Mouse (Mus musculus) A20 (cell line): ENCODE data around the gene Lmbr1l.
A peak's percentile ranks its signal among the peaks of the same experiment; 100 is the strongest.
"Not testable (repeated sequence)": the region's sequence is repeated elsewhere in the genome, so short reads cannot be mapped to it uniquely, and the experiment has no call there.

Experiments used
- DNase-seq: peaks from one replicate; pipeline ENCODE4 v3.0.0-alpha.2; 2011; ENCODE audit warnings: low read depth, low spot score

Gene Lmbr1l

DNA sequence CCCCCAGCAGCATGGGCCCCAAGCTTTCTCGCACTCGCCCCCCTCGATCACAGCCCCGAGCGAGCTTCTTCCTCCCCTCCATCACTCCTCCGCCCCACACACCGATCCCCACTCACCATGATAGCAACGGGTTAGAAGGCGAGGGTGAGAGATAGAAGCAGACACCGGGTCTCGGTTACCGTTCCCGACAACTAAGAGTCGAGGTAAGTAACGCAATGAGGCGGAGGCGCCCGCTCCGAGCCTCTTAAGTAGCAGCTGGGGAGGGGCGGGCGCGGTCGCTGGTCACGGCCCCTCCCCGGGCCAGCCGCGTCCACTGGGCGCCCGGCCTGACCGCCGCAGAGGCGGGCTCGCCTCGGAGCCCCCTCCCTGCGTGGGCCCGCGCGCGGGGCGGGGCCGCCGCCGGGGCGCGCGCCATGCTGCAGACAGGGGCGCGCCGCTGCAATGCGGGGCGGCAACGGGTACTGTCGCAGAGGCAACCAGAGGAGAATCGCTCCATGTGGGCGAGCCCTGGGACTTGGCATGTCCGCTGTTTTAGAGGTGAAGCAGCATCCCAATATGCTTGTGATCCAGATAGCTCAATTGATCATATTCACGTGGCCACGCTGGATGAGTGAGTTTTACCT, 16.3 kb upstream of the Lmbr1l start, which contains the start of gene Tuba1b:
Tuba1b (minus strand) TSS at position 349 of the 623 bp plus-strand sequence.
- peak; percentile 92 for DNase-seq

DNA sequence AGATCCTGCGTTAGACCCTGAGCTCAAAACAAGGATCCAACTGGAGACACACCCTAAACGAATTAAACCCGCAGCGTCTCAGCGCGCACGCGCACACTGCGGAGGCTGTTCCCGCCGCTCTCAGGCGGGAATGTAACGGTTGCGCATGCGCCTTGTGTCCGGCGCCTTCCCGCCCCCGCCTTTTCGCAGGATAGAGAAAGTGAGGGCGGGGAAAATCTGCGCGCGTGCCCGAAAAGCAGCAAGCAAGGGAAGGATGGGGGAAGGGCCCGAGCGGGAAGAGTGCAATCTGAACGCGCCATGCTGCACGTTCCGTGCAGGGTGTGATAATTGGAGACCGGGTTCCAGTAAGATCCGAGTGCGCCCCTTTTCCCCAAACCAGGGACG, 15.8 kb upstream of the Lmbr1l start:
- peak; percentile 93 for DNase-seq

DNA sequence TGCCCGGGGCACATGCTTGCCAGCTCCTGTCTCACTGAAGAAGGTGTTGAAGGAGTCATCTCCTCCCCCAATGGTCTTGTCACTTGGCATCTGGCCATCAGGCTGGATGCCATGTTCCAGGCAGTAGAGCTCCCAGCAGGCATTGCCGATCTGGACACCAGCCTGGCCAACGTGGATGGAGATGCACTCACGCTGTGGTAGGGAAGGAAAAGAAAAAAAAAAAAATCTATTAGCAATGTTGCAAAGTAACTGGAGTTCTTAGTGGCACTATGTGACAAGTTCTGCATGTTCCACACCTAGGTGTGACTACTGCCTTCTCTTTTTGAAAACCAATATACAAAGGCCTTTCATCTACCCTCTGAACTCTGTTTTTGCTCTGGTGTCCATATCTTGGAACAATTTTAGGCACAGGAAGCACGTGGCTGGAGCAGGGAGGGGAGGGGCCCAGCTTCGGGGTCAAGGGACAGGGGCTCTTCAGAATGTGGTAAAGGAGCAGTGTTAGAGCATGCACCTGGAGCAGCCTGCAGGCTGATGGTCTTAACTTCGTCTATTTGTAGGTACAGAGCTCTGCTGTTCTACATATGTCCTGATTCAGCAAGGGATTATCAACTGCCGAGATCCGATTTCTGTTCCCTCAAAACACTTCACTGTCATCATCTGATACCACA, 15.1 kb upstream of the Lmbr1l start:
- DNase-seq = not testable (repeated sequence)

DNA sequence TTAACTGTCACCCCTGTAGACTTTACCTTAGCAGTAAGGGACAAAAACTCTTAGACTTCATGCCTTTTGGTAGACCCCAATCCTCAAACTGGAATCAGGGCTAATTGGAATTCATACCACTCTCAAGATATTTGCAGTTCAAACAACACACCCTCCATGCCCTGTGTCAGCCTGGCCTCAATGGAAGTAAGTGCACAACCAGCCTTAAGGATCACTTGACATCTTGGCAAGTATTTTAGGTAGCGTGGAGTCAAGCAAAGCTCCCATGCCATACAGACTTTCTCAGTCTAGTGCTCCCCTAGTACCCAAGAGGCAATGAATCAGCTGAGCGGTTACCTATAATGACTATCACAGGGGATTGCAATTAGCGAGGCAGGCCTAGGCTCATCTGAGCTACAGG, 13.0 kb upstream of the Lmbr1l start:
- DNase-seq = no peak

DNA sequence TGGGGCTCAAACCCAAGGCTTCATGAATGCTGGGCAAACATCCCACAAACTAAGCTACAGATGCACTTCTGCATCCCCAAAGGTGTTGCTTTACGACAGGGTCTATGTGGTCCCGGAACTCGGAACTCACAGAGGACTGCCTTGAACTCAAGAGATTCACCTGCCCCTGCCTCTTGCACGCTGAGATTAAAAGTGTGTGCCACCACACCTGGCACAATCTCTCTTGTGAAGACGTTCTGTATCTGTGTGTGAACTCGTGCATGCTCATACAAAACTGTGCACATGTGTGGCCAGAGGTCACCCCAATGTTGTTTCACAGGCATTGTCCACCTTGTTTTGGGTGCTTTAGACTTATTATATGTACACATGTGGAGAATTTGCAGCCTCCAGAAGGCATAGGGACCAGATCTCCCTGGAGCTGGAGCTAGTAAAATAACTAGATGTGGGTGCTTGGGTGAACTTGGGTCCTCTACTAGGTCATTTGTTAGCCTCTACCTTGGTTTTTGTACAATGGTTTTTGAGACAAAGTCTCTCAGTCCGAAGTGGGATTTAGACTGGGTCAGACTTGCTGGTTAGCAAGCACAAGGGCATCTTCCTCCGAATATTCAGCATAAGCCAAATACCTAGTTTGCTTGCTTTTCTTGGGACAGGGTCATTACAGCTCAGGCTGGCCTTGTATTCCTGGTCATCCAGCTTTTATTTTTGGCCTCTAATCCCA, 12.1 kb upstream of the Lmbr1l start:
- peak; percentile 52 for DNase-seq

DNA sequence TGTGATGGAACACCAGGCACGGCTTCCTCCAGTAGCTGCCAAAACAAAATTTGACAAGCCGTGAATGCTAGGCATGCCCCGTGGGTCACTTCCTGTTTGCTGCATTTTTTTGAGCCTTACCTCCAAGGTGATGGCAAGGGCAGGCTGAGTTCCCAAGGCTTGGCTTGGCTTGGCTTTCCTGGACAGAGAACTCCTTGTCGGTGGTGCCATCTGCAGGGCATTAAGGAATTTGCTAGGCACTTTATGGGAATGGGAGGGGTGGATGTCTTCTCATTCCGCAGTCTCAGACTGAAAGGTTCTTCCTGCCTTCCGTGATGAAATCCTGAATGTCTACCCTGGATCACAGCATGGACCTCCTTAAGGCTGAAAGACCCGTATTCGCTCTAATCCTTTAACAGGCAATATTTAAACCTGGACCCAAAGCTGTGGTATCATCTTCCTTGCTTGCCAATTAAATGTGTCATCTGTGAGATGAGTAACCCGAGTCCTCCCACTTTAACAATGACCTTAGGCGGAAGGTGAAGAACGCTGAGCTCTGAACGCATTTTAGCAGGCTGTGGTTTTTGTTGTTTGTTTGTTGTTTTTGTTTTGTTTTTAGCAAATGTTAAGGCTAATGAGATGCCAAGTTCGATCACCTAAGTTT, 10.7 kb upstream of the Lmbr1l start:
- no peak for DNase-seq

DNA sequence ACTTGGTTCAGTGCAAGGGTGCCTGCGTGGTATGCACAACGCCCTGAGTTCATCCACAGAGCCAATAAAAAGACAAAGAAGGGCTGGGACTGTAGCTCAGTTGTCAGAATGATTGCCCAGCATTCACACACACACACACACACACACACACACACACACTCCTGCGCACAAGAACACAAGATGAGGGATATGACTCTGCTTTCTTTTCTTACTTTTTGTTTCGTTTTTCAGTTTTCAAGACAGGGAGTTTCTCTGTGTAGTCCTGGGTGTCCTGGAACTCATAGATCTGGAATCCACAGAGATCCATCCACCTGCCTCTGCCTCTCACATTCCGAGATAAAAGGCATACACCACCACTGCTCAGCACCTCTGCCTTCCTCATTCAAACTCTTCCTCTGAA, 9.5 kb upstream of the Lmbr1l start:
- DNase-seq = no peak

DNA sequence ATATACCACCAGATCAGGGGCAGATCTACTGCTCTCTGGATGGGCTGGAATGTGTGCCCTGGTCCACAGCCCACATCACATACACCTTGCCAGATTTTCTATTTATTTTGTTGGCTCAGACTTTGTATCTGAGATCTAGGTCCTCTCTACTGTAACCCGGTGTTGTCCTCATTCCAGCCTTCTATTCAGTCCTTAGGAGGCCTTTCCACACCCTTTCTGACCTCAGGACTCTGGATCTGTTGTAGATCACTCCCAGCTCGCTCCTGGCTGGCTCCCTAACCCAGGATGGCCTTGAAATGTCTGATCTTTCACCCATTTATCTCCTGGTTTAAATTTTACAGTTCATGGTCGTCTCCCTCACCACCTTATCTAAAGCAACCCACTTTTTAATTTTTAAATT, 6.7 kb upstream of the Lmbr1l start:
- DNase-seq = no peak

DNA sequence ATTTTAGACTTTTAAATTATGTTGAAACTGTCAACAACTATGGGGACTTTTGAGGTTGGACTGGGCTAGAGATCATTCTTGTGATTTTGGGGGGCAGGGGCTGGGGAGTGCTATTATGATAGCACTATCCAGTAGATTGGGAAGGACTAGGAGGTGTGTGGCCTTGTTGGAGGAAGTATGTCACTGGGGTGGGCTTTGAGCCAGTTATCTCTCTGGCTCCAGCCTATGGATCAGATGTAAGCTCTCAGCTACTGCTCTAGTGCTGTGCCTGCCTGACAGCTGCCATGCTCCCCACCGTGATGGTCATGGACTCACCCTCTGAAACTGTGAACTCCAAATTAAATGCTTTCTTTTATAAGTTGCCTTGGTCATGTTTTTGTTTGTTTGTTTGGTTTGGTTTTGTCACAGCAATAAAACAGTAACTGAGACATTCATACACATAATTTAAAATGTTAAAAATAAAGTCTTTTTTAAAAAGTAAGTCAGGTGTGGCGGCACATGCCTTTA, 5.1 kb upstream of the Lmbr1l start:
- DNase-seq = no peak

DNA sequence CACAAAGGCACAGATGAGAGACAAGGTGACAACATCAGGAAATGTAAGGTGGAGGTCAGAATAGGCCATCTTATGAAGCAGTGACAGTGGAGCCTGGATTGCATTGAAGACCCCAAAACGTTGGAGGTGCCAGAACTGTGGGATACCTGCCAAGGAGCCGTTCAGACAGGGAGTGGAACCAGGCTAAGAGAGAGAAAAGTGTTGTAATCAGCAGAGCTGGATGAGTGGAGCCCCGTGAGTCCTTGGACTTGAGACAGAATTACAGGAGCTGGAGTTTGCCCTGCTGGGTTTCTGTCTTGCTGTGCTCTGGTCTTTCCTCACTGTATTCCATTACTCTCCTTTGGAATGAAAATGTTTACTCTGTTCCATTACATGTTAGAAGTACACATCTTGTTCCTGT, 4.5 kb upstream of the Lmbr1l start:
- DNase-seq = no peak

DNA sequence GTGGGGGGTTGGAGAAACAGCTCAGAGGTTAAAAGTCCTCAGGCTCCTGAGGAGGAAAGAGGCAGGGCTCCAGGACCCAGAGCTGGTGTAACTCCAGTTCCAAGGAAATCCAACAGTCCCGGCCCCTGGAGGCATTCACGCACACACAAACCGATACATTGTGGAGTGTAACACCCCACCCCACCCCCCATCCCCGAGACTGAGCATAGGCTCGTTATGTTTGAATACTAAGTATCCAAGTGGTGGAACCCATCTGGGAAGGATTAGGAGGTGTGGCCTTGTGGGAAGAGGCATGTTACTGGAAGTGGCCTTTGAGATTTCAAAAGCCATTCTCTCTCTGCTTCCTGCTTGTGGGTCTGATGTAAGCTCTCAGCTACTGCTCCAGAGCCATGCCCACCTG, 3.5 kb upstream of the Lmbr1l start:
- no peak for DNase-seq

DNA sequence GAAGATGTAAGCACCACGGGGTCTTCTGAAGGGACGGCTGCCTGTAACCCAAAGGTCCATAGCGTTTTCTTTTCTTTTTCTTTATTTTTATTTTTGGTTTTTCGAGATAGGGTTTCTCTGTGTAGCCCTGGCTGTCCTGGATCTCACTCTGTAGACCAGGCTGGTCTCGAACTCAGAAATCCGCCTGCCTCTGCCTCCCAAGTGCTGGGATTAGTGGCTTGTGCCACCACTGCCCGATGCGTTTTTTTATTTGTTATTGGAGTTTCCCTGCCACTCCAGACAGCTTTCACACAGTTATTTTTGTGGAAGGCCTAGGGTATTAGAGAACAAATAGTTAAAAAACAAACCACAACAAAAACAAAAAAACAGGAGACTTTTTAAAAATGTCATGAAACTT, 466 bp upstream of the Lmbr1l start:
- DNase-seq = not testable (repeated sequence)

DNA sequence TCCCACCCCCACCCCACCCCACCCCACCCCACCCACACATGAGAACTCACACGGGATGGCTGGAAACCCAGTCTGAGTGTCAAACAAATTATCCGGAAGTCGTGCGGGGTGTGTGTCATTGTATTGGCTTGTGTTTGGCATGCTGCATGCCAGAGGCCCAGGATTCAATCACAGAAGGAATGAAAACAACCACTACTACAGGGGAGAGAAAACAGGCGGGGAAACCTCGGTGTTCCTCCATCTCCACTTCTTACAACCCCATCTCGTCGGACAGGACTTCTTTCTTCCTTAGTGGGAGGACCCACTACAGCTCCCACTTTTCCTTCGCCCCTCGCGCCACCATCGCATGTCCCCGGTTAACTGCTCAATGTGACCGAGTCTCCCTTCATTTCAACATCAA, 940 bp downstream of the Lmbr1l start:
- no peak for DNase-seq

DNA sequence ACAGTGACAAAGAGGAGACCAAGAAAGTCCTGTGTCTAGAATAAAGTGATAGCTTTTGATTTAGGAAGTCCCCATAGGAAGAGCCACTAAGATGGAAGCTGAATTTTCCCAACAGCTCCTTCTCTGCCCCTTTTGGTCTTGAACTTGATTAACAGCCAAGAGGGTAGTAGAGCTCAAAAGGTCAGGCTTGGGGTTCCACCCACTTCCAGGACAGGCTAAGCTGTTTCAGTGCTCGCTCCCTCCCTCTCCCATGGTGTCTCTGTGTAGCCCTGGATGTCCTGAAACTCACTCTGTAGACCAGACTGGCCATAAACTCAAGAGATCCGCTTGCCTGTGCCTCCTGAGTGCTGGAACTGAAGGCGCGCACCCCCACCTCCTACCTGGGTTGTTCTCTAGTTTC, 2.0 kb downstream of the Lmbr1l start:
- no peak for DNase-seq

DNA sequence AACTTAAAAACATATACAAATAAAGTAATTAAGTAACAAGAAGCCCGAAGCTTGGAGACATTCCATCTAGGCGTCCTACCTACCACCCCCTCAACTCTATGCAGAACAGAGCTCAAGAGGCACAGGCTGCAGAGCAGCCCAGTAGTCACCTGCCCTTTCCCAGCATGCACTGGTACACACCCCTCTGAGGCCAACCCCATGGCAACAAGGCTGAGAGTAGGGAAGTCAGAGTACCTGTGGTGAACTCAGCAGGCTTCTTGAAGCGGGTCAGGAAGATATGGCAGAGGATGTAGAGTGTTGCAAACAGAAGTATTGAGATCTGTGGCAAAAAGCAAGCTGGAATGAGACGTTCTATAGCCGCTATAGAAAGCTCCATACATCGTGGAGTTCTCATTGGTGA, 3.1 kb downstream of the Lmbr1l start:
- no peak for DNase-seq

DNA sequence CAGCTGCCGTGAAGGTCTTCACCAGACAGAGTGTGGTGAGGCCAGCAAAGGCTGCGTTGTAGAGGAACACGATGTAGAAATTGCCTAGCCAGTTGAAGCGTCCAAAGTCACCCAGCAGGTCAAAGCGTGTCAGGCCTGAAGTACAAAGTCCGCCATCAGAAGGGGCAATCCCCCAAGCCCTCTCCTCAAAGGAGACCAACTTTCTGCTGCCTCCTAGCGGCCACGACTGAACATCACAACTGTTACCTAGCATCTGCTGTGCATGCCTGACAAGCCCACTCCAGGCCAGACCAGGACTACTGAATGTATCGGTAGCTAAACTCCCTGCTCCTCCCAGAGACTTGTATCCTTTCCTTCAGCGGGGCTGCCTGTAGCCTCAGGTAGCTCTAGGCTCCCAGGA, 13.3 kb downstream of the Lmbr1l start:
- DNase-seq = peak; percentile 52

DNA sequence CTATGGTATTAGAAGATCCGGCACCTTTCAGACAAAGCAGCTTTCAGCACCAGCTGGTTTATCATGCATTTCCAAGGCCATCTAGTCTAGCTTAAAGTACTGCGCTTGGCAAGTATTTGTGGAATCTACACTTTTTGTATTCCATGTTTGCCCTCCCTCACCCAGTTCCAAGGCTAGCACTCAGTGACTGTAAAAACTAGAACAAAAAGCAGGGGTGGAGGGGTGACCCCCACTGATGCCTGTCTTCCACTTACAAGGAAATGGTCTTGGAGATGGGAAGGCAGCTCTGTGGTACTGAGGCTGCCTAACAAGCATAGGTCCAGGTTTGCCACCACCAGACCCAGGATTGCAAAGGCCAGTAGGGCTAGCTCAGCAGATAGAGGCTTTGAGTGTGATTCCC, 15.4 kb downstream of the Lmbr1l start:
- no peak for DNase-seq

DNA sequence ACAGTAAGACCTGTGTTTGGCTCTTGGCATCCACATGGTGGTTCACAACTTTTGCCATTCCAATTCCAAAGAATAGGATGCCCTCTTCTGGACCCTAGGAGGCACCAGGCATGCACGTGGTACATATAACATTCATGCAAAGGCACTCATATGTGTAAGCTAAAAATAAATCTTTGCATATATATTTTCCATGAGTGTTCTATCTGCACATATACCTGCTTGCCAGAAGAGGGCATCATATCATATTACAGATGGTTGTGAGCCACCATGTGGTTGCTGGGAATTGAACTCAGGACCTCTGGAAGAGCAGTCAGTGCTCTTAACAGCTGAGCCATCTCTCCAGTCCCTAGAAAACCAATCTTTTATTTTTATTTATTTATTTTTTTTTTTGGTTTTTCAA, 16.5 kb downstream of the Lmbr1l start:
- DNase-seq = no peak

DNA sequence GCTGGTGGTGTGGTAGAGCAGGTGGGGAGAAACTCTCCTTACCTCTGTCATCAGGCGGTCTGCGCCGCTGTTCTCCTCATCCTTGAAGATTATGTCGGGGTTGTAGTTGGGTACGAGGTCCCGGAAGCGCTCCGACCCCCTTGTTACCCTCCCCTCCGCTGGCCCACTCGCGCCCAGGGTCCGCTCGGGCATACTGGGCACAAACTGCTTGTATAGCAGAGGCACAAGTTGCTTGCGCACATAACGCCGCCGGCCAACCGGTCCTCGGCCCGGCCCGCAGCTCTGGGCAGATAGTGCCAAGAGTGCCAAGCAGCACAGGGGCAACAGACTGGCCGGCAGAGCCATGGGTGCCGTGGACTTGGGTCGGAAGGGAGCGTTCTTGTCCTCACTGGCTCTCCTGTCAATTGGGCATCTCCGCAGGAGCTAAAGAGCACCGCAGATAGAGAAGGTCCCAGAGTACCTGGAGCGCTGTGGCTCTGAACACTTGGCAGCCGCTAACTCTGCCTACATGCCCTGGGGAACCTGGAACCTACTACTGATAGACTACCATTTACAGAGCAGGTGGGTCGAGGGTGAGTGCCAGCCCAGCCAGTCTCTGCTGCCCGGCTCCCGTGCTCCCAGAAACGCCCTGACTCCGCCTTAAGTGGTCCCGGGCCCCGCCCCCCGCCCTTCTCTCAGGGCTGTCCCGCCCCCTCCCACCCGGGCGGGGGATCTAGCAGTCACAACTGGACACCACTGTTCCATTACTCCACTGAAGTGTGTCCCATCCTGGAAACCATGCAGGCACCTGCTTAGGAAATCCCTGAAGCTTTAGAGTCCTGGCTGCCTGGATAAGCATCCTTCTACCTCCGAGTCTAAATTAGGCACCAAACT, 19.9 kb downstream of the Lmbr1l start, which contains the start of gene Dhh:
Dhh (minus strand) TSS at position 613 of the 873 bp plus-strand sequence.
- DNase-seq = no peak

DNA sequence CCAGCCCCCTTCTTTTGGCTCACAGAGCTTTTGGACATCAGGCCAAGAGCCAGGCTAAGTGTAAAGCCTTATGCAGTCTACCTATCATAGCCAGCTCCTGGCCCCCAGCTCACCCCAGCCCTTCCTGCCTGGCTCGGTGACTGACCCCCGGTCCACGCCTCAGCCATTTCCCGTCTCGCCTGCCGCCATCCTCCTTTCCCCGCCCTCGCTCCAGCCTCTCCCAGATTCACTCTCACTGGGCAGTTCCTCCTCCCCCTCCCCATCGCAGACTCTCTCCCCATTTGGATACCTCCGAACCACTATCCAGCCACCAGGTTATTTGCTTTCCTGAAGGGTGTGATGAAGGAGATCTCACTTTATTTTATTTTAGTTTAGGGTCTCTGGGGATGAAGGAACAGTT, 20.5 kb downstream of the Lmbr1l start:
- no peak for DNase-seq
